Mouse (Mus musculus) right cerebral cortex, postnatal 10 days (tissue): ENCODE measurements at regions not wholly inside any gene's neighbourhood (a gene's known extent, or its start where the extent isn't known, plus 50 kb on each side); places are given as distances from the start of the nearest gene placed in this dataset.

Source experiments
- DNase-seq, 2 experiments: peaks; one replicate each; pipeline ENCODE4 v3.0.0; 2021; ENCODE audit warnings: low spot score in 2 of 2

DNA sequence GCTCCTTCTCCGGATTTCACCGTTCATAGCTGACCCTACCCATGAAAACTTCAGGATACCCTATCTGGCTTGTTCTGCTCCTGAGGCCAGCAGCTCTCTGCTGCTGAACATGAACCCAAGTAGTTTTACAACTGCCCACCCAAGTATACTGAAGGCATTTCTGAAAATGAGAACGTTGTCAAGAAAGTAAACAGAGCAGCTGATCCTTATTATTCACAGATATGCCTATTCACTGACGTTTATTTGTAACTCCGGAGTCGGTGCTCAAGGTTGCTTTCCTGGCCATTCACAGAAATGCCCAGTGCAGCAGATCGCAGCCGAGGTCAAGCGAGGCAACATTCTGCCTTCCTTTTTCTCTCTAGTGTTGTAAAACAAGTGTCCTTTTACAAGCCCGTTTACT, 128.4 kb upstream of the N6amt1 start:
- no peak for DNase-seq

DNA sequence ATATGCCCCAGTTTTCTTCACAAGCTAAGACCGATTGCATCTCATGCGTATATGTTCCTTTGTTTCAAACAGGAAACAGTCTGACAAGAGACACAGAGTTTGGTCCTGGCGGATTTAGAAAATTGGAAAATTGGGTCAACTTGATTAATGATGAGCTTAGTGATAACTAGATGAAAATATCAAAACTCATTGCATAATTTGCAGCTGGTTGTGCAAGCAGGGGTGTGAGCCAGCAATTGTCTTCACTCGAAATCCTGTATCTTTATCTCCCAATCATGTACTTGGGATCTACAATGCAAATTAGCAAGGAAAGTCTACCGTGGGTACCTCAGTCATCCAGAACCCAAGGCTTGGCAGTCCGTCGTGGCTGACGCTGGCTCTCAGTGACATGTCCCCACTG, 128.9 kb upstream of the N6amt1 start:
- DNase-seq: no peak

DNA sequence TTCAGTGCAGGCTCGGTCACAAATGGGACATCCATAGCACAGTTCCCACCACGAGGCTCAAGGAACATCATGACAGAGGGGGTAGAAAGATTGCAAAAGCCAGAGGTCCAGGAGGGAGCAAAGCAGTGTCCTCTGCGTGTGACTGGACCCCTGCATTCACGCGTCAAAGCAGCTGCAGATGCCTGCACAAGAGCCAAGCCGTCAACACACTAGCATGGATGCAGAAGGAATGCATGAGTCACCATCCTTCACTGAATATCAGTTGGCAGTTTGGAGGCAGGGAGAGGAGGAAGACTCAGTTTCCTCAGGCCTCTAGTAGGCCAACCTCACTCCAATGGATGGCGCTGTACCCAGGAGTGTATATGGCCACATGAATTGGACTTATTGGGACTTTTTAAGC, 130.0 kb upstream of the N6amt1 start:
- no peak for DNase-seq

DNA sequence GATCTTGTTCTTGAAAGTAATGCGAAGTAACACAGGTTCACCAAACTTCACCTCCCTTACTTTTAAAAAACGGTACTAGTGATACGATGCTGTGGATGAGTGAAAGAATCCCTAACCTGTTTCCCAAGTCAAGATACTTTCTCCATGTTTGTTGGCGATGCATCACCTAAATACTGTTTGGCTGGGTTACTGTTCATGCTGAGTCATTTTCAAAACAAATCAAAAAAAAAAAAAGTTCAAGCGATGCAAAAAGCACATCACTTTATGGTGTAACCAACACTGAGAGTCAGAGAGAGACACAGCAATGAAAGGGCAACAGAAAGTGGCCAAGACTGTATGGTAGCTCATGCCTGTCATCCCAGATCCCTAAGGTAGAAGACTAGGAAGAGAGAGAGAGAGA, 133.4 kb upstream of the N6amt1 start:
- DNase-seq: no peak

DNA sequence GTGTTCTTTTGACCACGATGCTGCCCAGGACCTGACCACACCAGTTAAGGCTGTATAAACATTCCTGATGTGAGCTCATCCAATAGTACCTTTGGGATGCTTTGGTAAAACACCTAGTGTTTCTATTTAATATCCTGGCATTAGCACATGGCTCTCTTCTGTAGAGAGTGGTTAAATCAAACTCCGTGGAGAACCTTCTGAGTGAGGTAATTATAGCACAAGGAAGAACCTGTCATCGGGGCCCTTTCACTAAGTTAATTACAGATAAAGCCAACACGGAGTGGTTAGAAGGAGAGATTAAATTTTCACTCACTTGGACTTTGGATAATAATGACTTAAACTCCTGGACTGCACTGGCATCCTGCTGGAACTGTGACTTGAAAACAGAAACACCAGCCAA, 133.8 kb upstream of the N6amt1 start:
- no peak for DNase-seq

- no peak for DNase-seq
These were observed 146.1 kb upstream of the N6amt1 start for GRCm38 (mm10) chr16:87207875-87208274.

- no peak for DNase-seq
These were observed 163.5 kb upstream of the N6amt1 start for GRCm38 (mm10) chr16:87190471-87190870.

DNA sequence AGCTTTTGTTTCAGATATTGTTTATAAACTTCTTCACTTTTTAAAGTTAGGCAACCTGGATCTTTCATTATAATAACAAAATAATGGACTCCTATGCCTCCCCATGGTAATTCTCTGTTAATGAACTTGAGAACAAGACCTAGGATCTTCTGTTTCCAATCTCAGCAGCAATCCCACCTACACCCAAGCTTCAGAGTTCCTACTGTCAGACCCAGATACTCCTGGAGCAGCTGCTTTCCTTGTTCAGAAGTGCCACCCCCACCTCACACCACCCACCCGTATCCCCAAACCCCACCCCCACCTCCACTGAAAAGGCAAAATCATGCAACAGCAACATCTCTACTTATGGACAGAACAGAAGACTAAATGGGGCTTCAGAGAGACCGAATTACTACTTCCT, 165.2 kb upstream of the N6amt1 start:
- no peak for DNase-seq

GRCm38 (mm10) chr16:87172395-87172794, 181.6 kb upstream of the N6amt1 start:
- DNase-seq: no peak

GRCm38 (mm10) chr16:87139301-87139700, 214.7 kb upstream of the N6amt1 start:
- no peak for DNase-seq

DNA sequence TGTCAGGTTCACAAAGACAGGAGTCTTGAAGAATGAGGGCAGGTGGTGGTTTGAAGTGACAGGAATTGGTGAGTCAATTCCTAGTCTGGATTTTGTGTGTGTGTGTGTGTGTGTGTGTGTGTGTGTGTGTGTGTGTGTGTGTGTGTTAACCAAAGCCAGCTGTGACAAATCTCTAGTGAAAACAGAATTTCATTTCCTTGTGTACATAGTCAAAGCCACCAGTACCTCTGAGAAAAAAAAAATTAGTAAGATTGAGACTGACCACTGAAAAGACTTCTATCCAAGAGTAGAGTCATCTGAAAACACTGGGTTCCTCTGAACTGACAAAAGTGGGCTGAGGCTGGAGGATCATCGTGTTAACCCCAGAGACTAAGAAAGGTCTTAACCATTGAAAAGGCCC, 217.5 kb upstream of the N6amt1 start:
- DNase-seq: no peak

DNA sequence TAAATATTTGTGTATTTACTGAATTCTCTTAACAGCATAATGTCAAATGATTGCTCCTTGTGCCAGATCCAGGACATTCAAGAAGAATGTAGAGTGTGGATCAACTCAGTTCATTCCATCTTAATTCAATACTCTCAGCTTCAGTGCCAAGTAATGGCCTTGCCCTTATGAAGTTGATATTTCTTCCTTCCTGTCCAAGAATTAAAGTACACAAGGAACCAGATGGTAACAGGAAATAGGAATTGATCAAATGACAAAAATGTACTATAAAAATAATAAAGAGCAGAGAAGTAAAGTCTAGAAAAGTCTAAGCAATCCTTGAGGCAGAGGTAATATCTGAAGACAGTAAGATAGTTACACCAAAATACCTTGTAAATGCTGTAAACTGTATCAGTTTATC, 219.5 kb upstream of the N6amt1 start:
- no peak for DNase-seq

GRCm38 (mm10) chr16:87133874-87134273, 220.1 kb upstream of the N6amt1 start:
- peak in 1 of 2 experiments; percentile 31 for DNase-seq

DNA sequence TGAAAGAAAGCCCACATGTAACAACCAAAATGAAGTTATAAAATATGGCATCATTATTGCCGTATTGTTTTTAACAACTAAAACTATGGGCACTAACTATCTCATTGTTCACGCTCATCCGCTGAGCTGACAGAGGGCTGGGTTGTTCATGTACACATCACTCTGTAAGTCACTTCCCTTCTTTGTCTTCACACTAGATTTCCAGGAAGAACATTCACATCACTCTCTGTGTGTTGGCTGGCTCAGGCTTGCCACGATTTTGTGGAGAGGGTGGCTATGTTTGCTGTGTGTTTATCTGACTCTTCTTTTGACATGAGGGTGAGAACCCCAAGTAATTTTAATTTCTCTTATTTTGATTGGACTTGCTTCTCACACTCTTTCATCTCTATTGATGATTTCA, 221.9 kb upstream of the N6amt1 start:
- DNase-seq: no peak

DNA sequence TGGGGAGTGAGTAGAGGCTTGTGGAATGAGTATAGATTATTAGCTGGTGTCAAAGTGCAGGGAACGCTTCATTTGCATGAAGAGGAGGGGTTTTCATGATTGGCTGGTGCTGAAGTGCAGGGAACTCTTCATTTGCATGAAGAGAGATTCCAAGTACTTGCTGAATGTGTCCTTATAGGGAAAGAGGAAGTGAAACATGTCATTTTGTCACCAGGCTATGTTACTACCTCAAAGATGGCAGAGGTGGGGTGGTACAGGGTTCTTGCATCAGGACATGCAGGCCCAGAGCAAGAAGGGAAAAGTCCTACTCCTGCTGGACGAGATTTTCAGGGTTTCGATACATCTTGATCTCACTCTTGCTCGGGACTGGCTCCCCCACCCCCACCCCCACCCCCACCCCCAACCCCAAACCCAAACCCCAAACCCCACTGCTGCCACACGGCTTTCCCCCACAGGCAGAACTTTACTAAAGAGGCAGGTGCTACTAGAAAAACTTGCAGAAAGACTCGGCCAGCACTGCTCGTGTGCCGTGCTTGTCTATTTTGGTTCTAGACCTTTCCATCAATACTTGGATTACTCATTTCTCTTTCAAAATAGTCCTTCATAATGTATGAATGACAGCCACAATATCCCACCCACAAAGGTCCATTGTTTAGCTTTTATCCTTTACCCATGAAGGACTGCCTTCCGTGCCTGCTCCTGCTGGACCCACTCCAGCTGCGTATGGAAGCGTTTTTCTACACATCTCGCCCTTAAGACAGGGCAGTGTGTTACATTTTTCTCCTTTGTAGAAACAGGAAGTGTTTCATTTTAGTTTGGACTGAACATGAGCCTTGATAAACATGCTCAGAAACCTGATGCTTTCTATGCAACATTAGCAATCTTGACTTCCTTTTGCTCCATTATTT, 223.0 kb upstream of the N6amt1 start:
- DNase-seq: no peak

GRCm38 (mm10) chr16:87129021-87129420, 225.0 kb upstream of the N6amt1 start:
- DNase-seq: no peak

DNA sequence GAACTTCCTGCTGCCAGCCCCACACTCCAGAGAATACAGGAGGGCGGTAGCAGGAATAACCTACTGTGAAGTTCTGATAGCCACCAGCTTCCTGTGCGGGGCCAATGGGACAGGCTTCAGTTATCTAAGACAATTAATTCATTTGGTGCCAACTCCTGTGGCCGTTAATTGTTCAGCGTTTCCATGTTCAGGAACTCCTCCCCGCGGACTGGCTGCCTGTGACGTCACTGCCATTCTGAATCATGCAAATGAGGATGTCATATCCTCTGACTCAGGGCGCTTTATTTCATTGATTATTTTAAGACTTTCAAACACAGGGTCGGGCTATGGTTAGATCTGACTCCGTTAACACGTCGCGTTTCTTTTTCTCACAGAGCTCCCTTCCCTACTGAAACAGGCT, 225.8 kb upstream of the N6amt1 start:
- peak; percentile 53 to 58 for DNase-seq

DNA sequence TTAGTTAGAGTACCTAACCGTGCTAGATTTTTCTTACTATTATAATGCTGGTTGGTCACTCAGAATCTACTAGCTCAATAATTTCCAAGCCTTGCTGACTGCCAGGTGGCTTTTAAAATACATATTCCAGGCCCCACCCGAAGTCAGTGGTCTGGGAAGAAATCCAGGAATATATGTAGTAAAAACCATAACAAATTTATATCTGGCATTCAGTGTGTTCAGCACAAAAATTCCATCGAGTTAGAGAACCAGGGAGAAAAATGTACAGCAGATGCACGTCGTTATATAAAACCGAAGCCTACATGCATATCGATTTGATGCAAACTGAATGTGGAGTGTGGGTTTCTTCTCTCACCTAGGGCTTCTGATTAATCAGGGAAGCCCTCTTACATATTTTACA, 229.5 kb upstream of the N6amt1 start:
- DNase-seq: peak in 1 of 2 experiments; percentile 32

DNA sequence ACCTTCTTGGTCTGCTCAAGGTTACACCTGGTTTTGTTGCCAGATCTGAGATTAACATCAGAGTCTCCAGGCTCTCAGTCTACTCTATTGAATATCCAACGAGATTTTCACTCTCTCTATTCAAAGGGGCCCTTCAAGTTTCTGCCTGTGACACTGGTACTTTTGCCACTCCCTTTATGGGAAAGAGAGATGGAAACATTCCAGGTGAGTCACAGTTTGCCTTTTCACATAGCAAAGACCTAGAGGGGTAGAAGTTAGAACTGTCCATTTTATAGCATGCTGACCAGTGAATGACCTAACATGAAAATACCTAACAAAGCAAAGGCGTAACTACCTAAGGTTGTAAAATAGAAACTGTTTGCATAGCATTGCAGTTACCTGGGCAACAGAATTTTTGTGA, 250.4 kb upstream of the N6amt1 start:
- no peak for DNase-seq

DNA sequence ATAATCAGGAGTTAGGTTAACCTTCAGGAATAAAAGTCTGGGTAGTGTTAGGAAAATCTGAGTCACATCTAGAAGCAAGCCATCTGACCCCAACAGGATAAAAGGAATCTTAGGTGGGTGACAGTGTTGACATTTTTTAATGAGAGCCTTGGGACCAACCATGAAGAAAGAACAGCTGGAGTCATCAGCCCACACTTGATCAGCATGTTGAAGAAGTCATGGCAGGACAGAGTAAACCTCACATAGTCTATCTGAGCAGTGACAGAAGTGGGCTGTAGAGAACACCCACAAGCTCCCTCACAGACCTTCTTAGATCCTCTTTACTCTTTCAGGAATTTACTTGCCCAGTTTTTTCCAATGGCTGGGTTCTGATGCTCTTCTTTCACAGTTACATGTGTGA, 251.9 kb upstream of the N6amt1 start:
- DNase-seq: no peak

- DNase-seq: no peak
These were observed 262.0 kb upstream of the N6amt1 start for GRCm38 (mm10) chr16:87092011-87092410.

- DNase-seq: no peak
These were observed 264.7 kb upstream of the N6amt1 start for GRCm38 (mm10) chr16:87089322-87089721.

DNA sequence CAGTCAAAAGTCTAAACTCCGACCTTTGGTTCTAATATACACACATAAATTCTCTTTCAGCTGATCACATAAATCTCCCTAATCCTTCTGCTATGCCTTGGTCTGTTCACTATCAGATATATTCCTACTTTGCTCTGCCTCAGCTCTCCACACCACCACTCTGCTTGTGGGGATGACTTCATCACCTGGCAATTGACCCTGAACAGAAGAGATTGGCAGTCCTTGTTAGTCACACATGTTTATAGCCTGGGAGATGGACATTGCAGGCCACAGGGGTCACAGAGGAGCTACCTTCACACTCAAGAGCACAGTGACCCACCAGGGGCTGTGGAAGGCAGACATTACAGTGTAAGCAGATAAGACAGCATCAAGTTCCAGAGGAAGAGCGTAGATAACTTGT, 270.5 kb upstream of the N6amt1 start:
- DNase-seq: no peak

DNA sequence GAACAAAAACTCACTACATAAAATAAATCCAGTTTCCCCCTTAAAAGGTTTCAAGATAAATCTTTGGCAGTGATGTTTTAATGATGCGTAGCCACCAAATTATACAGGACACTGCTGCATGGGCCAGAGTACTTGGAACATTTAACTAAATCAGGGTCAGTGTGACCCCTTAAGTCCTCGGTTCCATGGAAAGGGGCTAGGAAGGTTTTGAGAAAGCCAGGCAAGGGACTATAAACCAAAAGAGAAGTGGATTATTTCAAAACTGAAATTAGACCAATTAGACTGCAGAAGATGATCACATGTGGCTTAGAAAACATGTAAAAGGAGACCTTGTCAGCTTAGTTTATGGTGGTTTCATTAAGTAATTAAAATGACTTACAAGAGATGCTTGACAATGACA, 276.6 kb upstream of the N6amt1 start:
- no peak for DNase-seq
